Mouse (Mus musculus) naive thymus-derived CD4-positive, alpha-beta T cell, adult 5 months (primary cell): ENCODE data around the gene Gucy2g. TPM values are rescaled to one million over a fixed set of nuclear protein-coding genes. Genes with fewer than 3 reads are reported as not detected.

Experiments used
- polyA plus RNA-seq: library from polyadenylated mRNA; unstranded; fragments of 100-300 nt; shearing (Covaris generic); gene quantifications from one replicate; pipeline ENCODE4 v1.2.1, GENCODE M21; 2017

Gene Gucy2g
- not detected for polyA plus RNA-seq

GRCm38 (mm10) chr19:55241186-55241645 lies at the start of gene Gucy2g:
TSS of gene Gucy2g (minus strand) at chr19:55241236.

GRCm38 (mm10) chr19:55251383-55252124 lies 10.5 kb upstream of the Gucy2g start, which contains the start of gene Acsl5:
TSS of gene Acsl5 (plus strand) at chr19:55251938.

GRCm38 (mm10) chr19:55180433-55180832 lies 60.6 kb downstream of the Gucy2g start, which contains the start of gene Tectb:
TSS of gene Tectb (plus strand) at chr19:55180733.

Other genes with a start within 250 kb of the Gucy2g start
- gene Gpam, start 114.0 kb downstream of the Gucy2g start, polyA plus RNA-seq, result 4.5 TPM
- gene Tectb, start 60.5 kb downstream of the Gucy2g start, polyA plus RNA-seq, result not detected
- 82.8 TPM for gene Acsl5, start 10.7 kb upstream of the Gucy2g start, polyA plus RNA-seq
- 37.9 TPM for gene Zdhhc6, start 74.8 kb upstream of the Gucy2g start, polyA plus RNA-seq
- 50.8 TPM for gene Vti1a, start 75.1 kb upstream of the Gucy2g start, polyA plus RNA-seq